Mouse (Mus musculus) T-helper 2 cell (primary cell): ENCODE measurements around the gene Kcnj14.

Experiments
- in situ Hi-C: fragments of 300-600 bp; cut with MboI, MseI; formaldehyde crosslinking; loops from one replicate; pipeline ENCODE4 v1.15.1; 2025; ENCODE audit warnings: high pct_unique_total_duplicates

Kcnj14 gene

GRCm38 (mm10) chr7:45797661-45798510 lies 26.7 kb downstream of the Kcnj14 start:
- in situ Hi-C loops = no loop called here

- in situ Hi-C loops = no loop called here
Observed at GRCm38 (mm10) chr7:45796950-45797349, 27.6 kb downstream of the Kcnj14 start.

- in situ Hi-C loops = no loop called here
Observed at GRCm38 (mm10) chr7:45794971-45795370, 29.6 kb downstream of the Kcnj14 start.

DNA sequence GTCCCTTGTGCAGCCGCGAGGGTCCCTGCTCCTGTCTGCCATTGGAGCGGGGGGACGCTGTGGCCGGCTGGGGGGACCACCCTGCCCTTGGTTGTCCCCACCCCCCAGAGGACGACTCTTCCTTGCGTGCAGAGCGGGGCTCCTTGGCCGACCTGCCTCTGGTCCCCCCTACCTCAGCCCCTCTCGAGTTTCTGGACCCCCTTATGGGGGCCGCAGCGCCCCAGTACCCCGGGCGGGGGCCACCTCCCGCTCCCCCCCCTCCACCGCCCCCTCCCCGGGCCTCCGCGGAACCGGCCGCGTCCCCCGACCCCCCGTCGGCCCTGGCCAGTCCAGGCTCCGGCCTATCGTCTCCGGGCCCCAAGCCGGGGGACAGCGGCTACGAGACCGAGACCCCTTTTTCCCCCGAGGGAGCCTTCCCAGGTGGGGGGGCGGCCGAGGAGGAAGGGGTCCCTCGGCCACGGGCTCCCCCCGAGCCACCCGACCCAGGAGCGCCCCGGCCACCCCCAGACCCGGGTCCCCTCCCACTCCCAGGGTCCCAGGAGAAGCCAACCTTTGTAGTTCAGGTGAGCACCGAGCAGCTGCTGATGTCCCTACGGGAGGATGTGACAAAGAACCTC lies 30.5 kb downstream of the Kcnj14 start:
- in situ Hi-C loops = no loop called here

DNA sequence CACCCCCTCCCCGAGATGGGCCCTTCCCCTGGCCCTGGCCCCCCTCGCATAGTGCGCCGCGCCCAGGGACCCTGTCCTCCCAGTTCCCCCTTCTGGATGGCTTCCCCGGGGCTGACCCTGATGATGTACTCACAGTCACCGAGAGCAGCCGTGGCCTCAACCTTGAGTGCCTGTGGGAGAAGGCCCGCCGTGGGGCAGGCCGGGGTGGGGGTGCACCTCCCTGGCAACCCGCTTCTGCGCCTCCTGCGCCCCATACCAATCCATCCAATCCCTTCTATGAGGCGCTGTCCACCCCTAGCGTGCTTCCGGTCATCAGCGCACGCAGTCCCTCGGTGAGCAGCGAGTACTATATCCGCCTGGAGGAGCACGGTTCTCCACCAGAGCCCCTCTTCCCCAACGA lies 31.3 kb downstream of the Kcnj14 start:
- in situ Hi-C loops = no loop called here

DNA sequence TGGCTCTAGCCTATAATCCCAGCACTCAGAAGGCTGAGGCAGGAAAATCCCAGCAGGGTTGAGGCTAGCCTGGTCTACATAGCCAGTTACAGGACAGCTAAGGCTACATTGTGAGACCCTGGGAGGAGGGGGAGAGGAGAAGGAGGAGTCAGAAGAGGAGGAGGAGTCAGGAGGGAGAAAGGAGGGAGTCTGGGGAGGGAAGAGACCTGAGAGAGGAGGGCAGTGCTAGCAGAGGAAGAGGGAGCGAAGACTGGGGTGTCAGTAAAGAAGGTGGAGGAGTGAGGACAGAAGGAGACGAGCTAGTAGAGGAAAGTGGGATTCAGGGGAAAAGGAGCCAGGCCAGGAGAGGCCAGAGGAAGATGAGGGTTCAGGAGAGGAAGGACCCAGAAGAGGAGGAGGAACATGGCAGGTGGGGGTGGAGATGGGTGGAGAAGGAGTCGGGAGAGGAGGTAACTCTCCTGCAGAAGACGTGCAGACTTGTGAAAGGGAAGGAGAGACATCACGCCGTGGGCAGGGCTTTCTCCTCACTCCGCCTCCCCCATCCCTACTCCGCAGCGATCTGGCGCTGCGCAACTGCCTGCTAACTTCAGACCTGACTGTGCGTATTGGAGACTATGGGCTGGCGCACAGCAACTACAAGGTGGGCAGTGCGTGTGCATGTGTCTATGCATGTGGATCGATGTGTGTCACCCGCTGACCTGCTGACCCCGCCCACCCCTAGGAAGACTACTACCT lies 32.7 kb downstream of the Kcnj14 start:
- in situ Hi-C loops = no loop called here

GRCm38 (mm10) chr7:45790721-45791120 lies 33.9 kb downstream of the Kcnj14 start:
- in situ Hi-C loops = no loop called here

- in situ Hi-C loops = no loop called here
Observed at GRCm38 (mm10) chr7:45787642-45788041, 36.9 kb downstream of the Kcnj14 start.

- in situ Hi-C loops = no loop called here
Observed at GRCm38 (mm10) chr7:45786661-45787413, 37.7 kb downstream of the Kcnj14 start.

DNA sequence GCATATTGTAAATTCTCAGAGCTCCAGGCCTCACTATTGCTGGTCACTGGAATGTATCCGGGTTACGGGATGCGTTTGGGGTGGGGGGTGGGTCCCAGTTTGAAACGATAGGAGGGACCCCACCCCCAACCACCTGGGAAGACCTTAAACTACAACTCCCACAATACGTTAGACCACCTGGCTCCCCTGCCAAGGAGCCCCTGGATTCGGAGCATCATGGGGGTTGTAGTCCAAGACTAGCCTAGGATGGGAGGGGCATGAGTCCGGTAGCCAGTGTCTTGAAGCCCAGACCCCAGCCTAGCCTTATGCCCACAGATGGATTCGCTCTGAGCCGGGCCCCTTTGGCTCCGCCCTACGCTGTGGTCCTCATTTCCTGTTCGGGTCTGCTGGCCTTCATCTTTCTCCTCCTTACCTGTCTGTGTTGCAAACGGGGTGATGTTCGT lies 38.4 kb downstream of the Kcnj14 start:
- in situ Hi-C loops = no loop called here

DNA sequence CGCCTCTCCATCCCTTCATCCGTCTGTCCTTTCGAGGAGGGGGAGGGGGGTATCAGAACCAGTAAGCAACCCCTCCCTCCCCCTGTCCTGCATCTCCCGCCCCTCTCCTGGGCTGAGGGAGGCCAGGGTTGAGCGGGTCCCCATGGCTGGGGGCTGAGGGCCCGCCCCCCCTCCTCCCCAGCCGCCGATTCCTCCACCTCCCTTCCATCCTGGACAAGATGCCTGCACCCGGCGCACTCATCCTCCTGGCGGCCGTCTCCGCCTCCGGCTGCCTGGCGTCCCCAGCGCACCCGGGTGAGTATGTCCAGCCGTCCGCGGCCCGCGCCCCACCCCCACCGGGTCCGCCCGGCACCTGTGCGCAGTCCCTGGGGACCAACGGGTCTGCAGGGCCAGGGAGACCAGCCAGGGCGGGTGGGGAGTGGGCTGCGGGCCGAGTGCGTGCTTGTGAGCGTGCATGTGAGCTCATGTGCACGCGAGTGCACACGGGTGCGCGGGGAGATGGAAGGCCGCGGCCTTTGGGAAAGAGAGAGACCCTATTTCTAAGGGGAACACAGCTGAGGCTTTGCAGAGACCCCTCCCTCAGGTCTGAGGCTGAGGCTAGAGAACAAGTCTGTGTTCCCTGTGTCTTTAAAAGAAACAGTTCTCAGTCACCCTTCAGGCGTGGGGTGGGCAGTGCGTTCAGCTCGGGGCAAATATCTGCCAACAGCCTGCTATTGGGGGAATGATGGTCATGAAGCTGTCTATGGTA lies 39.0 kb downstream of the Kcnj14 start:
- in situ Hi-C loops = no loop called here

DNA sequence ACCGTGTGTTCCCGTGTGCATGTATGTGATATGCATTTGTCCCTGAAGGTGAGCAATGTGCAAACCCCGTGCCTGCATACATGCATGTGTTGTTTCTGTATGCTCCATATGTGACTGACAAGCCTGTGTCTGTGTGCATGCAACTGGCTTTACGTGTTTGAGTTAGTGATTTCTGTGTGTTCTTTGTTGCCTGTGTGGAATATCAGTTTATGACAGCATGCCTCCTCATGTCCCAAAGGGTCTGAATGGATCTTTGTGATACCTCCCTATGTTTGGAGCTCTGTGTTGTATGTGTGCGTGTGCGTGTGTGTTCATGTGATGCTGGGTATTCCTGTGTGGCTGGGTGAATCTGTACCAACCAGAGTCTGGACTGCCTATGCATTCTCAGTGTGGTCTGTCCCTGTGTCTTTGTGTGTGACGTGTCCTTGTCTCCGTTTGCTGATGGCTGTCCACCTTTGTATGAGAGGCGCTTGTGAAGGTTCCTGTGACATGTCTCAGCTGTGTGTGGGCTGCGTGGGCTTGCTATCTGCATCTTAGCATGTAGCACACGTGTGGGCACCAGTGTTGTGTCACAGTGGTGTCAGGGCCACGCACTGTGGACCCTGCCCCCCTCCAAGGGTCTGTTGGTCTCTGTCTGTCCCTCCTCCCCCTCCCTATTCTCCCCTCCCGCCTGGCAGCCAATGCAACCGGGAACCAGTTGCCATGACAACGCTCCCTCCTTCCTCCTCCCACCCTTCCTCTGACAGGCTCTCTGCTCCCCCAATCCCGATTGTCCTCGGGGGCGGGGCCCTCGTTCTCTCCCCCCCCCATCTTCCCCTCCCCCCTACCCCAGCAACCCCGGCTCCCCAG lies 39.8 kb downstream of the Kcnj14 start, which contains the start of gene Sult2b1:
Sult2b1 (minus strand) TSS at position 146 of the 849 bp plus-strand sequence.
- in situ Hi-C loops = no loop called here

DNA sequence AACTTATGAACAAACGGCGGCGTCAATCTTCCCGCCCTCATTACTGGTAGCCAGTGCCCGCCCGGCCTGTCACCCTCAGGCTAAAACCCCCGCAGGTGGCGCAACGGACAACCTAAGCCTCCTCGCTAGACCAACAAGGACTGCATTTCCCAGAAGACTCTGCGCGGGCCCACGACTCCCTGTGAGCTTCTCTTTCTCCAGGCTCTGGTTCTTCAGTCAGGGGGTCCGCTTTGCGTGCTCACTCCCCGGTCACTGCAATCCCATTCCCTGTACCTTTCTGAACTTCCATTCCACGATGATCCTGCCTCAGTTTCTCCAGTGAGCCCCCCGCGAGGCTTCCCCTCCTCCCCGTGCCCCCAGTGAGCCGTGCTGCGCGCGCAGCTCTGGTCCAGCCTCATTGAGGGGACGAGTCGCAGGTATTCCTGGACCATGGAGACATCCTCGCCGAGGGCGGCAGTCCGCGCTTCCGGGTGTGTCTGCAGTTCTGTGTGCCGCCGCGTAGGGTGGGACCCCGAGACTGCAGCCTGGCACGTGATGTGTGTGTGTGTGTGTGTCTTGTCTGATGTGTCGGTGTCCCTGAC lies 41.0 kb downstream of the Kcnj14 start, which contains the start of gene Lmtk3:
Lmtk3 (plus strand) TSS at position 228 of the 581 bp plus-strand sequence.
- in situ Hi-C loops = no loop called here

DNA sequence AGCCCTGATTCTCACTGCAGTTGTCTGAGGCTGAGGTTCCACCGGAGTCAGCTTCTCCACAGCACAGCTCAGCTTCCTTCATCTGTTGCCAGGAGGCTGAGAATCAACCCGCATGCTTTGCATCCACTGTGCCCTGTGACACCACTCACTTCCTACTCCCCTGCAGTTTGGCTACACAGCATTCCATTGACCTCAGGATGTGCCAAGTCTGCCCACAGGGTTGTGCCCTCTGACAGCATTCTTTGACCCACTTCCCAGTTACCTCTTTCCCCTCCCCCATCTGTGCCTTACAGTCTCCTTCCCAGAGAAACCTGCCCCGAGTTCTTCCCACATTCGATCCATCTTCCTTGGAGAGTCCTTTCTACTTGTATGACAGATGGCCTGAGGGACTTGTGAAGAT lies 42.3 kb downstream of the Kcnj14 start:
- in situ Hi-C loops = no loop called here

- in situ Hi-C loops = no loop called here
Observed at GRCm38 (mm10) chr7:45779081-45779641, 45.4 kb downstream of the Kcnj14 start.

- in situ Hi-C loops = no loop called here
Observed at GRCm38 (mm10) chr7:45775237-45775636, 49.3 kb downstream of the Kcnj14 start.

DNA sequence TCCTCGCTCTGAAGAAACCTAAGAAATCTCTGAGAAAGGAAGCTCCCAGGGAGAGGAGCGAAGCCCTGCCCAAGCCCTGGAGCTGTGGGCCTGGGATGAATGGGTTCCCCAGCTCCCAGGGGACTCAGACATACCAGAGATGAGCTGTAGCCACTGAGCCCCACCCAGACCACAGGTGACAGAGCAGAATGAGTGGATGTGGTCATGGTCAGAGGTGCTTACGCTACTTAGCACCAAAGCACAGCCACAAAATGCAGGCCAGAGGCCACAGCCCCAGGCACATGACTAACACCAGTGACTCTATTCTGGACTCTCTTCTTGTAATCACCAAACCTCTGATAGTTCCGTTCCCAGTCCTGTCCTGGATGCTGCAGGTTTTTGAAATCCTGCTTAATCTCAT lies 53.5 kb downstream of the Kcnj14 start:
- in situ Hi-C loops = no loop called here

DNA sequence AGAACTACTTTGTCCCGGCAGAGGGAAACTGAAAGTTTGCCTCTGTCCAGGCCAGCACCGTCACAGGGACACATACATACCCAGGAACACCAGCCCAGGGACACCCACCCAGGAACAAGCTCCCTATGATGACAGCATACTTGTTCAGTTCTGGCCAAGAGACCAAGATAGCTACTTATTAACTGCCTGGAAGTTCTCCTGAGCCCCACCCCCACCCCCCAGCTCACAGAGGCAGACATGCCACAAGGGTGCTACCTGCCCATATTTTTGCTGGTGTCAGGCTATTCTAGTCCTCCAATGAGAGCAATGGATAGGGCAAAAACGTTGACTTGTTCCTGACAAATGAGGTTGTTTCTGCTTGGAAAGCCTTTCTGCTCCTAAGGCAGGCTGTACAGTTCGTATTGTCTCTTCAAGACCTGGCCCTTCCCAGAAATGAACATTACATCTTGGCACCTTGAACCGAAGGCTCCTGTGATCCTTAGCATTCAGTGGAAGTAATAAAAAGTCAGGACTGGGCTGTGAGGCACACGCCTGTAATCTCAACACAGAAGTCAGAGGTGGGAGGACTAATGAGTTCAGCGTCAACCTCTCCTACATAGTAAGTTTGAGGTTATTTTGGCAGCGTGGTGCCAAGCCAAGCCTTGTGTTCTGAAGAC lies 54.0 kb downstream of the Kcnj14 start:
- in situ Hi-C loops = no loop called here

DNA sequence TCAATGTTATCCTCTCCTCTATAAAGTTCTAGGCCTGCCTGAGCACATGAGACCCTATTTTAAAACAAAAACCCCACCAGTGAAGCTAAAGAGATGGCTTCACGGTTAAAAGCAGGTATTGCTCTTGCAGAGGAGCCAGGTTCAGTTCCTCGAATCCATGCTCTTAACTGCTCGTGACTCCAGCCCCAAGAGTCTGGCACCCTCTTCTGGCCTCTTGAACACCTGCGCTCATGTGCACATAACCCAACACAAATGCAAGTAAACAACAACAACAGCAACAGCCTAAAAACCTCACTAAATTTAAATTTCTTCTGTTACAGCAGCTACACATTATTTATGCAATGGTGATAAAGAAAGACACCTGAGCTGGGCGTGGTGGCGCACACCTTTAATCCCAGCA lies 57.1 kb downstream of the Kcnj14 start:
- in situ Hi-C loops = no loop called here
